Mouse (Mus musculus) embryonic facial prominence, embryonic 11.5 days (tissue): ENCODE measurements around the gene Chrna10. TPM values are rescaled to one million over a fixed set of nuclear protein-coding genes. Genes with fewer than 3 reads are reported as not detected.

Experiments used
- ATAC-seq: fragments of 200-750 bp; cut with Nextera tagmentation; replicated peaks from 2 replicates; pipeline ENCODE4 v1.8.0; 2017; ENCODE audit warnings: low read depth; ENCODE audit not compliant: insufficient number of reproducible peaks, low FRiP score, low TSS enrichment
- DNase-seq: peaks from one replicate; pipeline ENCODE4 v3.0.0-alpha.2; 2015; ENCODE audit warnings: low spot score
- H3K27ac ChIP-seq: fragments of 300-500 bp; sonication (generic); replicated peaks from 2 replicates; pipeline ENCODE4 v1.5.1; 2014; ENCODE audit warnings: mild to moderate bottlenecking, low read depth, low read length, control low read depth
- H3K27me3 ChIP-seq: fragments of 300-500 bp; sonication (generic); 2 replicates; pipeline ENCODE4 v1.6.1; 2014; ENCODE audit warnings: mild to moderate bottlenecking, low read length, moderate library complexity, mixed read lengths; ENCODE audit not compliant: control insufficient read depth, insufficient read depth
- H3K36me3 ChIP-seq: fragments of 300-500 bp; sonication (generic); replicated peaks from 2 replicates; pipeline ENCODE4 v1.6.1; 2014; ENCODE audit warnings: low read depth, mild to moderate bottlenecking, low read length, moderate library complexity, mixed read lengths; ENCODE audit not compliant: control insufficient read depth, insufficient read depth
- H3K4me1 ChIP-seq: fragments of 300-500 bp; sonication (generic); 2 replicates; pipeline ENCODE4 v1.6.1; 2014; ENCODE audit warnings: low read length, mixed read lengths; ENCODE audit not compliant: control insufficient read depth, insufficient read depth
- H3K4me2 ChIP-seq: fragments of 300-500 bp; sonication (generic); 2 replicates; pipeline ENCODE4 v1.6.1; 2014; ENCODE audit warnings: low read depth, mild to moderate bottlenecking, control low read depth, low read length, moderate library complexity
- H3K4me3 ChIP-seq: fragments of 300-500 bp; sonication (generic); 2 replicates; pipeline ENCODE4 v1.5.1; 2014; ENCODE audit warnings: low read depth, low read length, control low read depth
- H3K9ac ChIP-seq: fragments of 300-500 bp; sonication (generic); replicated peaks from 2 replicates; pipeline ENCODE4 v1.6.1; 2014; ENCODE audit warnings: mild to moderate bottlenecking, control low read depth, low read length
- H3K9me3 ChIP-seq: fragments of 300-500 bp; sonication (generic); replicated peaks from 2 replicates; pipeline ENCODE4 v1.6.1; 2016; ENCODE audit warnings: mild to moderate bottlenecking, low read length, inconsistent platforms, mixed read lengths; ENCODE audit not compliant: control insufficient read depth
- WGBS: fragments of 180-500 bp; shearing (Covaris S2); extraction: QIAGEN DNeasy Blood & Tissue Kit; methylation state at CpG from one replicate; pipeline ENCODE4 v1.1.7; 2014; 5-methylcytosine and 5-hydroxymethylcytosine counted together
- polyA plus RNA-seq: library from polyadenylated mRNA; unstranded; fragments of >200 nt; fragmentation: Nextera tagmentation; extraction: Ambion mirVana; gene quantifications from 2 replicates; pipeline ENCODE4 v1.2.1, GENCODE M21; 2014

Gene Chrna10
- polyA plus RNA-seq, 1 experiment from 2014 or later: not detected

- peaks cover 4% of the 10 kb centered on the region; the same call in 1 of the 2 replicates for H3K4me1 ChIP-seq
- H3K36me3 ChIP-seq: peaks cover 3% of the 10 kb centered on the region
- H3K9me3 ChIP-seq: no peaks in the 10 kb centered on the region
- no peak overlapping the region for H3K4me2 ChIP-seq
- H3K4me3 ChIP-seq: no peak overlapping the region
- WGBS: 85% methylated on average over 3 of the region's 3 CpGs
- DNase-seq (no peak), ATAC-seq (no peak)
- no peaks in the 10 kb centered on the region for H3K27me3 ChIP-seq
- no peak overlapping the region for H3K27ac ChIP-seq
- H3K9ac ChIP-seq: no peak overlapping the region
Observed at GRCm38 (mm10) chr7:102061353-102061752, 55.3 kb downstream of the Chrna10 start.

Other genes with a start within 250 kb of the Chrna10 start
- gene Folr1, start 246.0 kb downstream of the Chrna10 start, polyA plus RNA-seq: 0.91 and 4.9 TPM in 2 replicates
- 127 and 149 TPM in 2 replicates for gene Lamtor1, start 210.9 kb downstream of the Chrna10 start, polyA plus RNA-seq
- gene Tomt, start 210.5 kb downstream of the Chrna10 start, polyA plus RNA-seq: 0.26 and 0.27 TPM in 2 replicates
- gene Lrrc51, start 182.9 kb downstream of the Chrna10 start, polyA plus RNA-seq: 11.0 and 12.1 TPM in 2 replicates
- gene Numa1, start 182.7 kb downstream of the Chrna10 start, polyA plus RNA-seq: 107 and 110 TPM in 2 replicates
- 1.6 TPM in 2 replicates for gene Il18bp, start 98.1 kb downstream of the Chrna10 start, polyA plus RNA-seq
- 26.9 and 28.9 TPM in 2 replicates for gene Rnf121, start 51.4 kb downstream of the Chrna10 start, polyA plus RNA-seq
- gene Xndc1, start 51.3 kb downstream of the Chrna10 start, polyA plus RNA-seq: 23.0 and 23.8 TPM in 2 replicates
- 1.4 and 1.9 TPM in 2 replicates for gene Xntrpc, start 51.1 kb downstream of the Chrna10 start, polyA plus RNA-seq
- gene Trpc2, start 33.7 kb downstream of the Chrna10 start, polyA plus RNA-seq: not detected in 2 replicates
- 0.96 and 1.1 TPM in 2 replicates for gene Art1, start 15.1 kb downstream of the Chrna10 start, polyA plus RNA-seq
- 1.7 and 1.9 TPM in 2 replicates for gene Art5, start 7.3 kb downstream of the Chrna10 start, polyA plus RNA-seq
- 47.9 and 49.0 TPM in 2 replicates for gene Nup98, start 93.3 kb upstream of the Chrna10 start, polyA plus RNA-seq
- gene Pgap2, start 93.4 kb upstream of the Chrna10 start, polyA plus RNA-seq: 70.1 and 73.5 TPM in 2 replicates
- gene Rhog, start 139.2 kb upstream of the Chrna10 start, polyA plus RNA-seq: 48.6 and 51.0 TPM in 2 replicates
- 10.6 and 11.1 TPM in 2 replicates for gene Stim1, start 151.0 kb upstream of the Chrna10 start, polyA plus RNA-seq